Comparison of ENCODE assay signal across 9 mouse cellular contexts in genomic region chr11:69324749-69325148, GRCm38 (mm10). TPM values are rescaled to one million over a fixed set of nuclear protein-coding genes. Genes with fewer than 3 reads are reported as not detected.
DNase-seq lines count a peak whose midpoint lies in the region; ATAC-seq and TF ChIP-seq lines count a peak whose summit lies in the region.
"Had no signal": no experiment of that assay in that cellular context is flagged by ENCODE, and none has a peak within 500 bp of the region (broad histone marks: within the 10 kb centered on the region; RNA-seq: fewer than 3 reads in every experiment).

No protein-coding gene starts in this region.

- ATAC-seq in liver, postnatal 0 days = no peak

- peak overlapping the region; percentile 77 for H3K4me3 ChIP-seq in heart, embryonic 10.5 days
- H3K4me3 ChIP-seq in ES-Bruce4 (ENCODE audit: low read depth, low read length) = no peak overlapping the region
- peak overlapping the region; percentile 72 for H3K4me3 ChIP-seq in hindbrain, embryonic 10.5 days
- H3K4me3 ChIP-seq in liver, postnatal 0 days (ENCODE audit: low read depth, low read length) = peak overlapping the region; percentile 63

- no peak for TF ChIP-seq POLR2A in ES-Bruce4 (IDR thresholded peaks at IDR 0.05; ENCODE audit: insufficient read depth, low read length)

- H3K4me2 ChIP-seq in liver, postnatal 0 days (ENCODE audit: low read depth, low read length) = peak overlapping the region; percentile 88

- H3K4me1 ChIP-seq in heart, embryonic 10.5 days = peaks cover 49% of the 10 kb centered on the region
- H3K4me1 ChIP-seq in ES-Bruce4 (ENCODE audit: control insufficient read depth, insufficient read depth, low read length) = no peaks in the 10 kb centered on the region
- peaks cover 56% of the 10 kb centered on the region for H3K4me1 ChIP-seq in hindbrain, embryonic 10.5 days (replicated peaks)
- H3K4me1 ChIP-seq in liver, postnatal 0 days (ENCODE audit: insufficient read depth) = peaks cover 28% of the 10 kb centered on the region

- no peak for DNase-seq in heart, embryonic 10.5 days (ENCODE audit: low spot score)
- no peak for DNase-seq in heart, postnatal 36 days
- no peak for DNase-seq in hindbrain, embryonic 10.5 days (ENCODE audit: low spot score)
- no peak for DNase-seq in liver, postnatal 0 days
- no peak for DNase-seq in left cerebral cortex, postnatal 25 days (ENCODE audit: low spot score in 2 of 2)
- no peak for DNase-seq in cerebellum, postnatal 4 days (ENCODE audit: low spot score in 2 of 2)
- DNase-seq in retina, postnatal 1 day = no peak
- DNase-seq: layer of hippocampus, adult 9-11 months had no signal

- TF ChIP-seq EP300 in ES-Bruce4 (IDR thresholded peaks at IDR 0.05; ENCODE audit: insufficient read depth, low read depth, low read length) = no peak
- no peak for TF ChIP-seq EP300 in liver, postnatal 0 days (IDR thresholded peaks at IDR 0.05; ENCODE audit: low read depth)

- peaks cover 35% of the 10 kb centered on the region for H3K27me3 ChIP-seq in heart, embryonic 10.5 days (ENCODE audit: insufficient read depth, poor library complexity, severe bottlenecking)
- peaks cover 9% of the 10 kb centered on the region for H3K27me3 ChIP-seq in ES-Bruce4 (ENCODE audit: control insufficient read depth, insufficient read depth, low read length, poor library complexity, severe bottlenecking)
- peaks cover 35% of the 10 kb centered on the region for H3K27me3 ChIP-seq in hindbrain, embryonic 10.5 days (ENCODE audit: insufficient read depth, poor library complexity, severe bottlenecking)
- peaks cover 31% of the 10 kb centered on the region for H3K27me3 ChIP-seq in liver, postnatal 0 days (ENCODE audit: insufficient read depth, low read length)

- WGBS in heart, embryonic 10.5 days = 75% methylated on average over 6 of the region's 6 CpGs
- WGBS in hindbrain, embryonic 10.5 days = 80% methylated on average over 6 of the region's 6 CpGs
- 79% methylated on average over 6 of the region's 6 CpGs for WGBS in liver, postnatal 0 days (ENCODE audit: insufficient replicate concordance)

- peaks cover 11% of the 10 kb centered on the region for H3K36me3 ChIP-seq in heart, embryonic 10.5 days
- peaks cover 4% of the 10 kb centered on the region; the same call in 1 of the 2 replicates for H3K36me3 ChIP-seq in ES-Bruce4 (ENCODE audit: control insufficient read depth, insufficient read depth, low read length, poor library complexity, severe bottlenecking)
- H3K36me3 ChIP-seq in hindbrain, embryonic 10.5 days = peaks cover 14% of the 10 kb centered on the region
- no peaks in the 10 kb centered on the region for H3K36me3 ChIP-seq in liver, postnatal 0 days (replicated peaks; ENCODE audit: insufficient read depth, low read length)

- H3K9me3 ChIP-seq in heart, embryonic 10.5 days = no peaks in the 10 kb centered on the region
- no peaks in the 10 kb centered on the region for H3K9me3 ChIP-seq in ES-Bruce4 (replicated peaks; ENCODE audit: control insufficient read depth, insufficient read depth, low read length, poor library complexity, severe bottlenecking)
- H3K9me3 ChIP-seq in hindbrain, embryonic 10.5 days = no peaks in the 10 kb centered on the region
- H3K9me3 ChIP-seq in liver, postnatal 0 days (ENCODE audit: low read length) = no peaks in the 10 kb centered on the region

- peak overlapping the region; percentile 94; the same call in 1 of the 2 replicates for H3K27ac ChIP-seq in heart, embryonic 10.5 days
- H3K27ac ChIP-seq in ES-Bruce4 (ENCODE audit: insufficient read depth, low read length) = no peak overlapping the region
- peak overlapping the region; percentile 97 for H3K27ac ChIP-seq in hindbrain, embryonic 10.5 days
- H3K27ac ChIP-seq in liver, postnatal 0 days (ENCODE audit: low read depth) = no peak overlapping the region; the same call in 1 of the 2 replicates

- peak overlapping the region; percentile 61 for H3K9ac ChIP-seq in ES-Bruce4 (ENCODE audit: low read depth, poor library complexity, severe bottlenecking)
- H3K9ac ChIP-seq in liver, postnatal 0 days (replicated peaks) = peak overlapping the region; percentile 71

- TF ChIP-seq CTCF in ES-Bruce4 (IDR thresholded peaks at IDR 0.05; ENCODE audit: low read depth, low read length) = no peak
- TF ChIP-seq CTCF in liver, postnatal 0 days (IDR thresholded peaks at IDR 0.05; ENCODE audit: low read depth) = no peak

- intact Hi-C loops in heart, postnatal 36 days (cut with DNase I) = no loop called here
- intact Hi-C loops in left cerebral cortex, postnatal 25 days (cut with DNase I) = loop anchor here (2.0 to 5.0 kb wide), 2 partner anchors 43 to 64 kb away; partner anchors contain the start of gene Chd3

RNA-seq across cellular contexts. Expression of gene Trappc1, which starts 1.0 kb away (rescaled TPM):
- polyA plus RNA-seq in heart, embryonic 10.5 days (2016; fragmentation: Nextera tagmentation; extraction: Ambion mirVana) = 155 and 186 TPM in 2 replicates
- 10 to 100 TPM; 54.3 to 60.1 TPM for total RNA-seq in heart, postnatal 36 days (2021)
- polyA plus RNA-seq in ES-Bruce4 (2011; ENCODE audit: insufficient read depth, insufficient read length, low read depth, missing spikeins) = 89.1 and 96.0 TPM in 2 replicates
- 189 and 208 TPM in 2 replicates for polyA plus RNA-seq in hindbrain, embryonic 10.5 days (2016; fragmentation: Nextera tagmentation; extraction: Ambion mirVana)
- 71.5 and 72.0 TPM in 2 replicates for polyA plus RNA-seq in liver, postnatal 0 days (2015; fragmentation: Nextera tagmentation; extraction: Ambion mirVana)
- 10 to 100 TPM; 59.0 to 60.5 TPM for total RNA-seq in left cerebral cortex, postnatal 25 days (2021)

RNA-seq across cellular contexts. Expression of gene Cntrob, which starts 1.2 kb away (rescaled TPM):
- polyA plus RNA-seq in heart, embryonic 10.5 days (2016; fragmentation: Nextera tagmentation; extraction: Ambion mirVana) = 20.7 and 21.4 TPM in 2 replicates
- 1 to 10 TPM; 2.8 to 3.1 TPM for total RNA-seq in heart, postnatal 36 days (2021)
- polyA plus RNA-seq in ES-Bruce4 (2011; ENCODE audit: insufficient read depth, insufficient read length, low read depth, missing spikeins) = 25.9 and 27.5 TPM in 2 replicates
- polyA plus RNA-seq in hindbrain, embryonic 10.5 days (2016; fragmentation: Nextera tagmentation; extraction: Ambion mirVana) = 34.2 and 36.7 TPM in 2 replicates
- polyA plus RNA-seq in liver, postnatal 0 days (2015; fragmentation: Nextera tagmentation; extraction: Ambion mirVana) = 4.1 and 5.6 TPM in 2 replicates
- total RNA-seq in left cerebral cortex, postnatal 25 days (2021) = 10 to 100 TPM; 14.2 to 18.3 TPM

RNA-seq across cellular contexts. Expression of gene Kcnab3, which starts 1.3 kb away (rescaled TPM):
- 0.45 and 0.59 TPM in 2 replicates for polyA plus RNA-seq in heart, embryonic 10.5 days (2016; fragmentation: Nextera tagmentation; extraction: Ambion mirVana)
- under 1 TPM in 1 of 2 experiments, not detected in 1; 0.28 TPM for total RNA-seq in heart, postnatal 36 days (2021)
- 2.5 and 3.4 TPM in 2 replicates for polyA plus RNA-seq in ES-Bruce4 (2011; ENCODE audit: insufficient read depth, insufficient read length, low read depth, missing spikeins)
- 1.2 and 2.7 TPM in 2 replicates for polyA plus RNA-seq in hindbrain, embryonic 10.5 days (2016; fragmentation: Nextera tagmentation; extraction: Ambion mirVana)
- 0.20 TPM in 2 replicates for polyA plus RNA-seq in liver, postnatal 0 days (2015; fragmentation: Nextera tagmentation; extraction: Ambion mirVana)
- total RNA-seq in left cerebral cortex, postnatal 25 days (2021) = 10 to 100 TPM; 67.1 to 68.0 TPM

RNA-seq across cellular contexts. Expression of gene Rnf227, which starts 15.5 kb away (rescaled TPM):
- polyA plus RNA-seq in heart, embryonic 10.5 days (2016; fragmentation: Nextera tagmentation; extraction: Ambion mirVana) = 6.4 and 9.8 TPM in 2 replicates
- total RNA-seq in heart, postnatal 36 days (2021) = under 1 TPM; 0.27 to 0.89 TPM
- 1.7 and 3.3 TPM in 2 replicates for polyA plus RNA-seq in ES-Bruce4 (2011; ENCODE audit: insufficient read depth, insufficient read length, low read depth, missing spikeins)
- polyA plus RNA-seq in hindbrain, embryonic 10.5 days (2016; fragmentation: Nextera tagmentation; extraction: Ambion mirVana) = 18.0 and 19.9 TPM in 2 replicates
- polyA plus RNA-seq in liver, postnatal 0 days (2015; fragmentation: Nextera tagmentation; extraction: Ambion mirVana) = 0.87 and 1.3 TPM in 2 replicates
- total RNA-seq in left cerebral cortex, postnatal 25 days (2021) = 100 to 1,000 TPM; 141 to 143 TPM

RNA-seq across cellular contexts. Expression of gene Chd3, which starts 44.5 kb away (rescaled TPM):
- 15.8 and 26.5 TPM in 2 replicates for polyA plus RNA-seq in heart, embryonic 10.5 days (2016; fragmentation: Nextera tagmentation; extraction: Ambion mirVana)
- 10 to 100 TPM; 21.8 to 22.8 TPM for total RNA-seq in heart, postnatal 36 days (2021)
- 21.9 and 25.7 TPM in 2 replicates for polyA plus RNA-seq in ES-Bruce4 (2011; ENCODE audit: insufficient read depth, insufficient read length, low read depth, missing spikeins)
- 45.1 and 46.9 TPM in 2 replicates for polyA plus RNA-seq in hindbrain, embryonic 10.5 days (2016; fragmentation: Nextera tagmentation; extraction: Ambion mirVana)
- 7.8 and 8.7 TPM in 2 replicates for polyA plus RNA-seq in liver, postnatal 0 days (2015; fragmentation: Nextera tagmentation; extraction: Ambion mirVana)
- 100 to 1,000 TPM; 449 to 474 TPM for total RNA-seq in left cerebral cortex, postnatal 25 days (2021)

Comparison
In these comparisons a context has a peak if more than half of its experiments do, and no peak if none do; other contexts are left out.
1. H3K27ac ChIP-seq: peak in heart, embryonic 10.5 days (single experiment) and hindbrain, embryonic 10.5 days (single experiment); none in ES-Bruce4 (single experiment) and liver, postnatal 0 days (single experiment).